Mouse (Mus musculus): ENCODE measurements at regions not wholly inside any gene's neighbourhood (a gene's known extent, or its start where the extent isn't known, plus 50 kb on each side); places are given as distances from the start of the nearest gene placed in this dataset.
A peak's percentile ranks its signal among the peaks of the same experiment; 100 is the strongest.

GRCm38 (mm10) chr4:81781971-81782370 is 339.4 kb upstream of the Mpdz start:
- no peak overlapping the region for H3K27ac ChIP-seq (replicated peaks; ENCODE audit: low read depth, low read length)
- no peaks in the 10 kb centered on the region for H3K27me3 ChIP-seq (ENCODE audit: control insufficient read depth, insufficient read depth, low read length)
- DNase-seq (ENCODE audit: low spot score) (no peak), ATAC-seq (replicated peaks; ENCODE audit: insufficient number of reproducible peaks, low FRiP score, low TSS enrichment, low read depth) (no peak)
- H3K36me3 ChIP-seq (replicated peaks; ENCODE audit: control insufficient read depth, insufficient read depth, low read depth, low read length): no peaks in the 10 kb centered on the region
- no peaks in the 10 kb centered on the region for H3K9me3 ChIP-seq (replicated peaks; ENCODE audit: control insufficient read depth, low read length)
- no peak overlapping the region for H3K9ac ChIP-seq (replicated peaks; ENCODE audit: low read length)
- no peak overlapping the region for H3K4me2 ChIP-seq (ENCODE audit: low read depth, low read length)
- 87% methylated on average over 1 of the region's 1 CpGs for WGBS
- no peak overlapping the region for H3K4me3 ChIP-seq (ENCODE audit: low read depth, low read length)
- H3K4me1 ChIP-seq (ENCODE audit: control insufficient read depth, insufficient read depth, low read length): no peaks in the 10 kb centered on the region

GRCm38 (mm10) chr4:81766705-81767104 is 324.1 kb upstream of the Mpdz start:
- DNase-seq (ENCODE audit: low spot score) (no peak), ATAC-seq (replicated peaks; ENCODE audit: insufficient number of reproducible peaks, low FRiP score, low TSS enrichment, low read depth) (no peak)
- Histone ChIP-seq H3K9me3 (replicated peaks; ENCODE audit: control insufficient read depth, low read length) (no peaks in the 10 kb centered on the region), H3K36me3 (replicated peaks; ENCODE audit: control insufficient read depth, insufficient read depth, low read depth, low read length) (no peaks in the 10 kb centered on the region), H3K4me2 (ENCODE audit: low read depth, low read length) (no peak overlapping the region), H3K27ac (replicated peaks; ENCODE audit: low read depth, low read length) (no peak overlapping the region), H3K4me1 (ENCODE audit: control insufficient read depth, insufficient read depth, low read length) (peaks cover 5% of the 10 kb centered on the region), H3K9ac (replicated peaks; ENCODE audit: low read length) (no peak overlapping the region), H3K27me3 (ENCODE audit: control insufficient read depth, insufficient read depth, low read length) (no peaks in the 10 kb centered on the region), H3K4me3 (ENCODE audit: low read depth, low read length) (no peak overlapping the region)
- WGBS: 91% methylated on average over 5 of the region's 5 CpGs

GRCm38 (mm10) chr4:81764026-81764867 is 321.6 kb upstream of the Mpdz start:
- Histone ChIP-seq H3K36me3 (replicated peaks; ENCODE audit: control insufficient read depth, insufficient read depth, low read depth, low read length) (no peaks in the 10 kb centered on the region), H3K9ac (replicated peaks; ENCODE audit: low read length) (peak overlapping the region; percentile 32), H3K4me1 (ENCODE audit: control insufficient read depth, insufficient read depth, low read length) (peaks cover 5% of the 10 kb centered on the region), H3K4me3 (ENCODE audit: low read depth, low read length) (no peak overlapping the region), H3K27me3 (ENCODE audit: control insufficient read depth, insufficient read depth, low read length) (no peaks in the 10 kb centered on the region), H3K9me3 (replicated peaks; ENCODE audit: control insufficient read depth, low read length) (no peaks in the 10 kb centered on the region), H3K4me2 (ENCODE audit: low read depth, low read length) (no peak overlapping the region; the same call in 1 of the 2 replicates), H3K27ac (replicated peaks; ENCODE audit: low read depth, low read length) (peak overlapping the region; percentile 28; the same call in 1 of the 2 replicates)
- ATAC-seq (replicated peaks; ENCODE audit: insufficient number of reproducible peaks, low FRiP score, low TSS enrichment, low read depth) (no peak; the same call in 1 of the 2 replicates), DNase-seq (ENCODE audit: low spot score) (peak; percentile 43)
- WGBS: 14% methylated on average over 11 of the region's 11 CpGs

- H3K27me3 ChIP-seq (ENCODE audit: control insufficient read depth, insufficient read depth, low read length): no peaks in the 10 kb centered on the region
- DNase-seq (ENCODE audit: low spot score) (peak; percentile 7), ATAC-seq (replicated peaks; ENCODE audit: insufficient number of reproducible peaks, low FRiP score, low TSS enrichment, low read depth) (no peak)
- H3K27ac ChIP-seq (replicated peaks; ENCODE audit: low read depth, low read length): peak overlapping the region; percentile 28; the same call in 1 of the 2 replicates
- H3K9ac ChIP-seq (replicated peaks; ENCODE audit: low read length): peak overlapping the region; percentile 32; the same call in 1 of the 2 replicates
- H3K4me1 ChIP-seq (ENCODE audit: control insufficient read depth, insufficient read depth, low read length): peaks cover 5% of the 10 kb centered on the region
- no peaks in the 10 kb centered on the region for H3K36me3 ChIP-seq (replicated peaks; ENCODE audit: control insufficient read depth, insufficient read depth, low read depth, low read length)
- WGBS: 36% methylated on average over 10 of the region's 10 CpGs
- no peaks in the 10 kb centered on the region for H3K9me3 ChIP-seq (replicated peaks; ENCODE audit: control insufficient read depth, low read length)
- H3K4me2 ChIP-seq (ENCODE audit: low read depth, low read length): no peak overlapping the region
- no peak overlapping the region for H3K4me3 ChIP-seq (ENCODE audit: low read depth, low read length)
Measured at GRCm38 (mm10) chr4:81763311-81764025, 320.9 kb upstream of the Mpdz start.

- H3K27ac ChIP-seq (replicated peaks; ENCODE audit: low read depth, low read length): 0 out of 2 replicates have a peak overlapping the region, but pooled peaks have one; percentile 28
- no peaks in the 10 kb centered on the region for H3K9me3 ChIP-seq (replicated peaks; ENCODE audit: control insufficient read depth, low read length)
- H3K4me2 ChIP-seq (ENCODE audit: low read depth, low read length): no peak overlapping the region
- 30% methylated on average over 11 of the region's 11 CpGs for WGBS
- ATAC-seq (replicated peaks; ENCODE audit: insufficient number of reproducible peaks, low FRiP score, low TSS enrichment, low read depth): no peak
- H3K9ac ChIP-seq (replicated peaks; ENCODE audit: low read length): peak overlapping the region; percentile 36; the same call in 1 of the 2 replicates
- no peaks in the 10 kb centered on the region for H3K36me3 ChIP-seq (replicated peaks; ENCODE audit: control insufficient read depth, insufficient read depth, low read depth, low read length)
- no peak overlapping the region for H3K4me3 ChIP-seq (ENCODE audit: low read depth, low read length)
- peaks cover 5% of the 10 kb centered on the region for H3K4me1 ChIP-seq (ENCODE audit: control insufficient read depth, insufficient read depth, low read length)
- no peaks in the 10 kb centered on the region for H3K27me3 ChIP-seq (ENCODE audit: control insufficient read depth, insufficient read depth, low read length)
- DNase-seq (ENCODE audit: low spot score): peak; percentile 22
Measured at GRCm38 (mm10) chr4:81762592-81763229, 320.1 kb upstream of the Mpdz start.

GRCm38 (mm10) chr4:81757905-81758304 is 315.3 kb upstream of the Mpdz start:
- Histone ChIP-seq H3K9ac (replicated peaks; ENCODE audit: low read length) (no peak overlapping the region), H3K27me3 (ENCODE audit: control insufficient read depth, insufficient read depth, low read length) (no peaks in the 10 kb centered on the region), H3K9me3 (replicated peaks; ENCODE audit: control insufficient read depth, low read length) (no peaks in the 10 kb centered on the region), H3K4me2 (ENCODE audit: low read depth, low read length) (no peak overlapping the region), H3K27ac (replicated peaks; ENCODE audit: low read depth, low read length) (no peak overlapping the region), H3K4me1 (ENCODE audit: control insufficient read depth, insufficient read depth, low read length) (no peaks in the 10 kb centered on the region), H3K4me3 (ENCODE audit: low read depth, low read length) (no peak overlapping the region), H3K36me3 (replicated peaks; ENCODE audit: control insufficient read depth, insufficient read depth, low read depth, low read length) (no peaks in the 10 kb centered on the region)
- 10% methylated on average over 1 of the region's 1 CpGs for WGBS
- ATAC-seq (replicated peaks; ENCODE audit: insufficient number of reproducible peaks, low FRiP score, low TSS enrichment, low read depth) (no peak), DNase-seq (ENCODE audit: low spot score) (no peak)

- DNase-seq (ENCODE audit: low spot score): peak; percentile 53
- ATAC-seq (replicated peaks; ENCODE audit: insufficient number of reproducible peaks, low FRiP score, low TSS enrichment, low read depth): peak; percentile 72
- no peak overlapping the region for H3K4me3 ChIP-seq (ENCODE audit: low read depth, low read length)
- no peaks in the 10 kb centered on the region for H3K36me3 ChIP-seq (replicated peaks; ENCODE audit: control insufficient read depth, insufficient read depth, low read depth, low read length)
- H3K4me2 ChIP-seq (ENCODE audit: low read depth, low read length): no peak overlapping the region
- WGBS: 24% methylated on average over 18 of the region's 18 CpGs
- no peaks in the 10 kb centered on the region for H3K27me3 ChIP-seq (ENCODE audit: control insufficient read depth, insufficient read depth, low read length)
- H3K9ac ChIP-seq (replicated peaks; ENCODE audit: low read length): peak overlapping the region; percentile 13; the same call in 1 of the 2 replicates
- H3K4me1 ChIP-seq (ENCODE audit: control insufficient read depth, insufficient read depth, low read length): peaks cover 7% of the 10 kb centered on the region
- peak overlapping the region; percentile 56; the same call in 1 of the 2 replicates for H3K27ac ChIP-seq (replicated peaks; ENCODE audit: low read depth, low read length)
- no peaks in the 10 kb centered on the region for H3K9me3 ChIP-seq (replicated peaks; ENCODE audit: control insufficient read depth, low read length)
Measured at GRCm38 (mm10) chr4:81744629-81745509, 302.3 kb upstream of the Mpdz start.
